Mouse (Mus musculus): ENCODE measurements around the gene Stmn1.

GRCm38 (mm10) chr4:134455310-134455709 is 12.8 kb upstream of the Stmn1 start:
- TF ChIP-seq CTCF (IDR thresholded peaks at IDR 0.05; ENCODE audit: low read depth, low read length) (no peak), GATA2 (IDR thresholded peaks at IDR 0.05; ENCODE audit: borderline replicate concordance, low read depth, low read length) (no peak), GATA1 (IDR thresholded peaks at IDR 0.05; ENCODE audit: borderline replicate concordance, low read length) (no peak)
